7 mouse cellular contexts compared by ENCODE assay signal in the genomic region with DNA sequence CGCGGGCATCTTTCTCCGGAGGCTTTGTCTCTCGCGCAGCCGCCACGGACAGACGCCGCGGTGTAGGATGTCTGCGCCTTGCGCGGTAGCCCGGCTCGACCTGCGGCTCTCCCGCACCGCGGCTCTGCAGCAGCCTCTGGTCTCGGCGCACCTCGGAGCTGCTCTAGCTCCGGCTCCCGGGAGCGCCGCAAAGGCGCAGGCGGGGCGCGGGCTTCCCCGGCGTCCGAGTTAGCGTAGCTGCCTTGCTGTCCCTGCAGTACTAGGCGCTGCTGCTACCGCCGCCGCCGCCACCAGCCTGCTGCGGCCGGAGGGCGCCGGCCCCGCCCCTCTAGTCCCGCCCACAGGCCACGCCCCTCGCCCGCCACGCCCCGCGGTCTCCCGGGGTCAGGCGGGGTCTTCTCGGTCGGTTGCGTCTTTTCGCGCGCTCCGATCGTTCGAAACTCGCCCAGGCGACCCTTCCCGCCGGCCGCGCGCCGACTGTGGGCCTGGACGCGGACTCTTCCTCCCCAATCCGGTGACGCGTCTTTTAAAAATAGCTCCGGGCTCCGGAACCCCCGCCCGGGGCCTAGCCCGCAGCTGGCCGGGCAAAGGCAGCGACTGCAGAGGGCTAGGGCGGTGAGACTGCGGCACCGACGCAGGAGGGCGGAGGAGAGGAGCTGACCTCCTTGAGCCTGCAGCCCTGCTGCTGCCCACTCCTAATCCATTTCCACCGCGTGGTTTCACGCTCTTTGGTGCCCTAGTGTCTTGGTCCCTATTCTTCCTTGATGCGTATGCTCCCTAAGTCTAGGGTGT. TPM values are rescaled to one million over a fixed set of nuclear protein-coding genes. Genes with fewer than 3 reads are reported as not detected.
DNase-seq lines count a peak whose midpoint lies in the region; ATAC-seq and TF ChIP-seq lines count a peak whose summit lies in the region.

A gene (minus strand): TSS at position 352 of the 792 bp plus-strand sequence.

- peaks cover 22% of the 10 kb centered on the region for H3K27me3 ChIP-seq in embryonic facial prominence, embryonic 10.5 days (replicated peaks; ENCODE audit: low read depth, poor library complexity, severe bottlenecking)
- peaks cover 11% of the 10 kb centered on the region for H3K27me3 ChIP-seq in limb, embryonic 12.5 days
- H3K27me3 ChIP-seq in midbrain, embryonic 13.5 days = peaks cover 5% of the 10 kb centered on the region; the same call in 1 of the 2 replicates
- no peaks in the 10 kb centered on the region for H3K27me3 ChIP-seq in small intestine, adult 2 months (ENCODE audit: control insufficient read depth, insufficient read depth, low read length)

- peaks cover 15% of the 10 kb centered on the region for H3K36me3 ChIP-seq in embryonic facial prominence, embryonic 10.5 days (replicated peaks)
- H3K36me3 ChIP-seq in limb, embryonic 12.5 days = peaks cover 7% of the 10 kb centered on the region; the same call in 1 of the 2 replicates
- H3K36me3 ChIP-seq in midbrain, embryonic 13.5 days = peaks cover 11% of the 10 kb centered on the region
- no peaks in the 10 kb centered on the region for H3K36me3 ChIP-seq in small intestine, adult 2 months (ENCODE audit: control insufficient read depth, insufficient read depth, low read length)

- H3K4me1 ChIP-seq in embryonic facial prominence, embryonic 10.5 days = peaks cover 42% of the 10 kb centered on the region
- H3K4me1 ChIP-seq in limb, embryonic 12.5 days (replicated peaks) = peaks cover 27% of the 10 kb centered on the region
- H3K4me1 ChIP-seq in midbrain, embryonic 13.5 days (replicated peaks) = peaks cover 34% of the 10 kb centered on the region
- H3K4me1 ChIP-seq in small intestine, adult 2 months (ENCODE audit: control insufficient read depth, insufficient read depth, insufficient read length, low read length) = peaks cover 11% of the 10 kb centered on the region

- no peaks in the 10 kb centered on the region for H3K9me3 ChIP-seq in embryonic facial prominence, embryonic 10.5 days
- no peaks in the 10 kb centered on the region for H3K9me3 ChIP-seq in limb, embryonic 12.5 days
- no peaks in the 10 kb centered on the region for H3K9me3 ChIP-seq in midbrain, embryonic 13.5 days

- under 1% methylated on average over 91 of the region's 91 CpGs for WGBS in embryonic facial prominence, embryonic 10.5 days
- 1% methylated on average over 90 of the region's 91 CpGs for WGBS in limb, embryonic 12.5 days
- WGBS in midbrain, embryonic 13.5 days = 1% methylated on average over 83 of the region's 91 CpGs
- 1% methylated on average over 91 of the region's 91 CpGs for WGBS in small intestine, adult 2 months

- peak; percentile 88 for ATAC-seq in limb, embryonic 12.5 days (ENCODE audit: insufficient number of reproducible peaks, insufficient read depth, low FRiP score, low TSS enrichment, low read depth)
- peak; percentile 88 for ATAC-seq in midbrain, embryonic 13.5 days

- peak; percentile 47; the same call in 1 of the 2 replicates for TF ChIP-seq POLR2A in small intestine, adult 2 months (IDR thresholded peaks at IDR 0.05; ENCODE audit: low read depth, low read length)

- peak; percentile 90 for DNase-seq in adrenal gland, postnatal 14 days
- DNase-seq in embryonic facial prominence, embryonic 10.5 days (ENCODE audit: low spot score) = peak; percentile 94
- DNase-seq in heart, adult 18-20 months = peak; percentile 91
- DNase-seq in kidney, adult 18-20 months = peak; percentile 85

- H3K4me3 ChIP-seq in embryonic facial prominence, embryonic 10.5 days = peak within 1 kb of the TSS; percentile 85
- H3K4me3 ChIP-seq in limb, embryonic 12.5 days (replicated peaks) = peak within 1 kb of the TSS; percentile 85
- H3K4me3 ChIP-seq in midbrain, embryonic 13.5 days (replicated peaks) = peak within 1 kb of the TSS; percentile 95
- H3K4me3 ChIP-seq in small intestine, adult 2 months (ENCODE audit: low read depth, low read length) = peak within 1 kb of the TSS; percentile 86

- H3K27ac ChIP-seq in embryonic facial prominence, embryonic 10.5 days (replicated peaks) = peak within 1 kb of the TSS; percentile 96
- H3K27ac ChIP-seq in limb, embryonic 12.5 days = peak within 1 kb of the TSS; percentile 92
- H3K27ac ChIP-seq in midbrain, embryonic 13.5 days = peak within 1 kb of the TSS; percentile 98
- peak within 1 kb of the TSS; percentile 19 for H3K27ac ChIP-seq in small intestine, adult 2 months (ENCODE audit: insufficient read depth, low read depth, low read length)

- TF ChIP-seq CTCF in small intestine, adult 2 months (IDR thresholded peaks at IDR 0.05; ENCODE audit: extremely low read depth, insufficient read length, insufficient replicate concordance, low read depth, low read length) = no peak

- peak within 1 kb of the TSS; percentile 89 for H3K4me2 ChIP-seq in limb, embryonic 12.5 days
- H3K4me2 ChIP-seq in midbrain, embryonic 13.5 days (replicated peaks) = peak within 1 kb of the TSS; percentile 75

- H3K9ac ChIP-seq in limb, embryonic 12.5 days (replicated peaks) = peak within 1 kb of the TSS; percentile 91
- H3K9ac ChIP-seq in midbrain, embryonic 13.5 days (replicated peaks) = peak within 1 kb of the TSS; percentile 100

RNA-seq across cellular contexts. Expression of the gene that starts here (rescaled TPM):
- 10.3 and 16.5 TPM in 2 replicates for total RNA-seq in adrenal gland, postnatal 14 days (2021)
- 14.8 and 15.4 TPM in 2 replicates for polyA plus RNA-seq in embryonic facial prominence, embryonic 10.5 days (2016; fragmentation: Nextera tagmentation; extraction: Ambion mirVana)
- 1 to 10 TPM; 4.7 to 5.5 TPM for total RNA-seq in heart, adult 18-20 months (2021)
- polyA plus RNA-seq in limb, embryonic 12.5 days (2016; fragmentation: Nextera tagmentation; extraction: Ambion mirVana) = 16.3 and 17.7 TPM in 2 replicates
- 45.6 and 47.7 TPM in 2 replicates for polyA plus RNA-seq in midbrain, embryonic 13.5 days (2015; fragmentation: Nextera tagmentation; extraction: Ambion mirVana)
- 4.6 and 6.5 TPM in 2 replicates for polyA plus RNA-seq in small intestine, adult 2 months (2012; rRNA removed)

Comparison
In these comparisons a context has a peak if more than half of its experiments do, and no peak if none do; other contexts are left out.
1. Peak in every context shown above with its lines: DNase-seq, ATAC-seq, H3K4me3 ChIP-seq and H3K27ac ChIP-seq.
2. H3K27ac ChIP-seq: peak in every context shown above with its lines; median percentile 98 in midbrain, embryonic 13.5 days; 96 in embryonic facial prominence, embryonic 10.5 days; 92 in limb, embryonic 12.5 days; 19 in small intestine, adult 2 months.